Mouse (Mus musculus): ENCODE measurements around the gene Btbd3. TPM values are rescaled to one million over a fixed set of nuclear protein-coding genes. Genes with fewer than 3 reads are reported as not detected.

Btbd3 gene
- polyA plus RNA-seq, 1 experiment = 26.1 TPM

GRCm38 (mm10) chr2:138490688-138491405 is 234.5 kb downstream of the Btbd3 start:
- TF ChIP-seq POLR2A (IDR thresholded peaks at IDR 0.05; ENCODE audit: low read depth, low read length) (no peak), CTCF (IDR thresholded peaks at IDR 0.05; ENCODE audit: borderline replicate concordance, insufficient read depth, low read length) (no peak)
- Histone ChIP-seq H3K4me3 (ENCODE audit: insufficient read depth, low read length) (no peak overlapping the region), H3K27ac (ENCODE audit: insufficient read depth, low read length) (no peak overlapping the region), H3K4me1 (ENCODE audit: control insufficient read depth, insufficient read depth, low read length) (no peaks in the 10 kb centered on the region; the same call in 1 of the 2 replicates)

GRCm38 (mm10) chr2:138492176-138492575 is 235.8 kb downstream of the Btbd3 start:
- Histone ChIP-seq H3K4me3 (ENCODE audit: insufficient read depth, low read length) (no peak overlapping the region), H3K4me1 (ENCODE audit: control insufficient read depth, insufficient read depth, low read length) (no peaks in the 10 kb centered on the region; the same call in 1 of the 2 replicates), H3K27ac (ENCODE audit: insufficient read depth, low read length) (no peak overlapping the region)
- TF ChIP-seq POLR2A (IDR thresholded peaks at IDR 0.05; ENCODE audit: low read depth, low read length) (no peak), CTCF (IDR thresholded peaks at IDR 0.05; ENCODE audit: borderline replicate concordance, insufficient read depth, low read length) (no peak)

GRCm38 (mm10) chr2:138503866-138504380 is 247.6 kb downstream of the Btbd3 start:
- Histone ChIP-seq H3K4me1 (ENCODE audit: control insufficient read depth, insufficient read depth, low read length) (no peaks in the 10 kb centered on the region), H3K27ac (ENCODE audit: insufficient read depth, low read length) (peak overlapping the region; percentile 69), H3K4me3 (ENCODE audit: insufficient read depth, low read length) (no peak overlapping the region)
- TF ChIP-seq CTCF (IDR thresholded peaks at IDR 0.05; ENCODE audit: borderline replicate concordance, insufficient read depth, low read length) (no peak), POLR2A (IDR thresholded peaks at IDR 0.05; ENCODE audit: low read depth, low read length) (no peak)

- TF ChIP-seq POLR2A (IDR thresholded peaks at IDR 0.05; ENCODE audit: low read depth, low read length) = no peak
- TF ChIP-seq CTCF (IDR thresholded peaks at IDR 0.05; ENCODE audit: borderline replicate concordance, insufficient read depth, low read length) = no peak
- H3K27ac ChIP-seq (ENCODE audit: insufficient read depth, low read length) = no peak overlapping the region
These were observed 259.2 kb downstream of the Btbd3 start for GRCm38 (mm10) chr2:138515531-138515930.

GRCm38 (mm10) chr2:138528461-138528860 is 272.1 kb downstream of the Btbd3 start:
- H3K27ac ChIP-seq (ENCODE audit: insufficient read depth, low read length) = no peak overlapping the region
- H3K4me3 ChIP-seq (ENCODE audit: insufficient read depth, low read length) = no peak overlapping the region
- no peaks in the 10 kb centered on the region for H3K4me1 ChIP-seq (ENCODE audit: control insufficient read depth, insufficient read depth, low read length)
- TF ChIP-seq CTCF (IDR thresholded peaks at IDR 0.05; ENCODE audit: borderline replicate concordance, insufficient read depth, low read length) (no peak), POLR2A (IDR thresholded peaks at IDR 0.05; ENCODE audit: low read depth, low read length) (no peak)

More at GRCm38 (mm10) chr2:138515531-138515930, 259.2 kb downstream of the Btbd3 start:
- no peak overlapping the region for H3K4me3 ChIP-seq (ENCODE audit: insufficient read depth, low read length)
- no peaks in the 10 kb centered on the region for H3K4me1 ChIP-seq (ENCODE audit: control insufficient read depth, insufficient read depth, low read length)

GRCm38 (mm10) chr2:138531160-138531967 is 275.0 kb downstream of the Btbd3 start:
- no peak for TF ChIP-seq CTCF (IDR thresholded peaks at IDR 0.05; ENCODE audit: borderline replicate concordance, insufficient read depth, low read length)
- Histone ChIP-seq H3K27ac (ENCODE audit: insufficient read depth, low read length) (no peak overlapping the region), H3K4me1 (ENCODE audit: control insufficient read depth, insufficient read depth, low read length) (no peaks in the 10 kb centered on the region), H3K4me3 (ENCODE audit: insufficient read depth, low read length) (no peak overlapping the region)

GRCm38 (mm10) chr2:138531992-138532391 is 275.6 kb downstream of the Btbd3 start:
- no peak overlapping the region for H3K4me3 ChIP-seq (ENCODE audit: insufficient read depth, low read length)
- no peak for TF ChIP-seq POLR2A (IDR thresholded peaks at IDR 0.05; ENCODE audit: low read depth, low read length)
- TF ChIP-seq CTCF (IDR thresholded peaks at IDR 0.05; ENCODE audit: borderline replicate concordance, insufficient read depth, low read length) = no peak
- no peak overlapping the region for H3K27ac ChIP-seq (ENCODE audit: insufficient read depth, low read length)
- no peaks in the 10 kb centered on the region for H3K4me1 ChIP-seq (ENCODE audit: control insufficient read depth, insufficient read depth, low read length)

GRCm38 (mm10) chr2:138539655-138540054 is 283.3 kb downstream of the Btbd3 start:
- no peaks in the 10 kb centered on the region for H3K4me1 ChIP-seq (ENCODE audit: control insufficient read depth, insufficient read depth, low read length)

GRCm38 (mm10) chr2:138548990-138549389 is 292.6 kb downstream of the Btbd3 start:
- Histone ChIP-seq H3K4me1 (ENCODE audit: control insufficient read depth, insufficient read depth, low read length) (no peaks in the 10 kb centered on the region), H3K4me3 (ENCODE audit: insufficient read depth, low read length) (no peak overlapping the region), H3K27ac (ENCODE audit: insufficient read depth, low read length) (no peak overlapping the region)
- no peak for TF ChIP-seq POLR2A (IDR thresholded peaks at IDR 0.05; ENCODE audit: low read depth, low read length)
- no peak for TF ChIP-seq CTCF (IDR thresholded peaks at IDR 0.05; ENCODE audit: borderline replicate concordance, insufficient read depth, low read length)

More at GRCm38 (mm10) chr2:138539655-138540054, 283.3 kb downstream of the Btbd3 start:
- Histone ChIP-seq H3K4me3 (ENCODE audit: insufficient read depth, low read length) (no peak overlapping the region), H3K27ac (ENCODE audit: insufficient read depth, low read length) (no peak overlapping the region)
- TF ChIP-seq POLR2A (IDR thresholded peaks at IDR 0.05; ENCODE audit: low read depth, low read length) = no peak
- no peak for TF ChIP-seq CTCF (IDR thresholded peaks at IDR 0.05; ENCODE audit: borderline replicate concordance, insufficient read depth, low read length)

- no peaks in the 10 kb centered on the region for H3K4me1 ChIP-seq (ENCODE audit: control insufficient read depth, insufficient read depth, low read length)
- TF ChIP-seq POLR2A (IDR thresholded peaks at IDR 0.05; ENCODE audit: low read depth, low read length) = no peak
- TF ChIP-seq CTCF (IDR thresholded peaks at IDR 0.05; ENCODE audit: borderline replicate concordance, insufficient read depth, low read length) = no peak
- no peak overlapping the region for H3K27ac ChIP-seq (ENCODE audit: insufficient read depth, low read length)
- no peak overlapping the region for H3K4me3 ChIP-seq (ENCODE audit: insufficient read depth, low read length)
These were observed 295.2 kb downstream of the Btbd3 start for GRCm38 (mm10) chr2:138551516-138551915.
